ENCODE assay signal across 22 mouse cellular contexts in genomic region chr10:93682185-93682747, GRCm38 (mm10). TPM values are rescaled to one million over a fixed set of nuclear protein-coding genes. Genes with fewer than 3 reads are reported as not detected.
A peak's percentile ranks its signal among the peaks of the same experiment; 100 is the strongest.
DNase-seq lines count a peak whose midpoint lies in the region; ATAC-seq and TF ChIP-seq lines count a peak whose summit lies in the region.
"Had no signal": no experiment of that assay in that cellular context is flagged by ENCODE, and none has a peak within 500 bp of the region (broad histone marks: within the 10 kb centered on the region; RNA-seq: fewer than 3 reads in every experiment).

No protein-coding gene starts in this region.

- H3K9me3 ChIP-seq in heart, embryonic 12.5 days (replicated peaks) = no peaks in the 10 kb centered on the region
- H3K9me3 ChIP-seq in liver, postnatal 0 days (ENCODE audit: low read length) = no peaks in the 10 kb centered on the region
- no peaks in the 10 kb centered on the region for H3K9me3 ChIP-seq in stomach, postnatal 0 days (ENCODE audit: control insufficient read depth, low read length)
- no peaks in the 10 kb centered on the region for H3K9me3 ChIP-seq in embryonic facial prominence, embryonic 10.5 days
- H3K9me3 ChIP-seq: forebrain, embryonic 10.5 days had no signal

- peak; percentile 85 for DNase-seq in heart, adult 11 months
- peak; percentile 47 for DNase-seq in liver
- no peak for DNase-seq in liver, postnatal 0 days
- DNase-seq in stomach, postnatal 0 days (ENCODE audit: low spot score) = peak; percentile 57
- DNase-seq in right cerebral cortex, postnatal 14 days = no peak
- no peak for DNase-seq in lung, postnatal 10 days
- no peak for DNase-seq in embryonic facial prominence, embryonic 10.5 days (ENCODE audit: low spot score)
- DNase-seq: adrenal gland, adult 2 months; cerebellum, postnatal 10 days; forebrain, postnatal 0 days; gastrocnemius, postnatal 36 days; heart, postnatal 14 days; kidney, adult 18-20 months; kidney, postnatal 10 days; layer of hippocampus, postnatal 36 days; right cerebral cortex, adult 18-20 months; spleen, adult 18-20 months; thymus, postnatal 36 days had no signal

- H3K9ac ChIP-seq in heart, embryonic 12.5 days = no peak overlapping the region
- H3K9ac ChIP-seq in liver, postnatal 0 days (replicated peaks) = no peak overlapping the region
- H3K9ac ChIP-seq in stomach, postnatal 0 days (ENCODE audit: low read length) = no peak overlapping the region
- H3K9ac ChIP-seq: forebrain, postnatal 0 days; hindbrain, embryonic 14.5 days had no signal

- H3K4me3 ChIP-seq in heart, embryonic 12.5 days = no peak overlapping the region
- H3K4me3 ChIP-seq in liver, postnatal 0 days (ENCODE audit: low read depth, low read length) = no peak overlapping the region
- H3K4me3 ChIP-seq in stomach, postnatal 0 days (ENCODE audit: low read depth, low read length) = no peak overlapping the region
- H3K4me3 ChIP-seq in embryonic facial prominence, embryonic 10.5 days = no peak overlapping the region
- H3K4me3 ChIP-seq: forebrain, embryonic 10.5 days had no signal

- no peak for TF ChIP-seq EP300 in liver, postnatal 0 days (IDR thresholded peaks at IDR 0.05; ENCODE audit: low read depth)
- no peak for TF ChIP-seq EP300 in stomach, postnatal 0 days (optimal IDR thresholded peaks at IDR 0.05)

- no peak for ATAC-seq in heart, embryonic 12.5 days (ENCODE audit: insufficient number of reproducible peaks, low FRiP score)
- ATAC-seq in liver, postnatal 0 days = peak; percentile 40
- ATAC-seq in stomach, postnatal 0 days (ENCODE audit: low FRiP score, low TSS enrichment) = peak; percentile 94
- ATAC-seq: forebrain, postnatal 0 days had no signal

- no peaks in the 10 kb centered on the region for H3K36me3 ChIP-seq in heart, embryonic 12.5 days
- no peaks in the 10 kb centered on the region for H3K36me3 ChIP-seq in liver, postnatal 0 days (replicated peaks; ENCODE audit: insufficient read depth, low read length)
- no peaks in the 10 kb centered on the region for H3K36me3 ChIP-seq in stomach, postnatal 0 days (ENCODE audit: control insufficient read depth, insufficient read depth, low read length)
- no peaks in the 10 kb centered on the region for H3K36me3 ChIP-seq in embryonic facial prominence, embryonic 10.5 days (replicated peaks)

- peaks cover 17% of the 10 kb centered on the region for H3K4me1 ChIP-seq in heart, embryonic 12.5 days (replicated peaks)
- peaks cover 20% of the 10 kb centered on the region for H3K4me1 ChIP-seq in liver, postnatal 0 days (ENCODE audit: insufficient read depth)
- H3K4me1 ChIP-seq in stomach, postnatal 0 days (replicated peaks; ENCODE audit: control insufficient read depth, insufficient read depth) = no peaks in the 10 kb centered on the region; the same call in 1 of the 2 replicates
- peaks cover 12% of the 10 kb centered on the region for H3K4me1 ChIP-seq in embryonic facial prominence, embryonic 10.5 days

- no peak for TF ChIP-seq CTCF in liver, postnatal 0 days (IDR thresholded peaks at IDR 0.05; ENCODE audit: low read depth)
- TF ChIP-seq CTCF in stomach, postnatal 0 days (IDR thresholded peaks at IDR 0.05; ENCODE audit: low read depth) = no peak

- WGBS in heart, embryonic 12.5 days = 71% methylated on average over 18 of the region's 18 CpGs
- 55% methylated on average over 18 of the region's 18 CpGs for WGBS in liver, postnatal 0 days (ENCODE audit: insufficient replicate concordance)
- WGBS in stomach, postnatal 0 days = 59% methylated on average over 18 of the region's 18 CpGs
- WGBS in embryonic facial prominence, embryonic 10.5 days = 88% methylated on average over 18 of the region's 18 CpGs

- no peaks in the 10 kb centered on the region for H3K27me3 ChIP-seq in heart, embryonic 12.5 days (replicated peaks)
- no peaks in the 10 kb centered on the region for H3K27me3 ChIP-seq in liver, postnatal 0 days (ENCODE audit: insufficient read depth, low read length)
- no peaks in the 10 kb centered on the region for H3K27me3 ChIP-seq in stomach, postnatal 0 days (ENCODE audit: control insufficient read depth, insufficient read depth, low read length)
- no peaks in the 10 kb centered on the region for H3K27me3 ChIP-seq in embryonic facial prominence, embryonic 10.5 days (replicated peaks; ENCODE audit: low read depth, poor library complexity, severe bottlenecking)

- no peak overlapping the region for H3K27ac ChIP-seq in heart, embryonic 12.5 days (ENCODE audit: poor library complexity, severe bottlenecking)
- 0 out of 2 replicates have a peak overlapping the region, but pooled peaks have one; percentile 9 for H3K27ac ChIP-seq in liver, postnatal 0 days (ENCODE audit: low read depth)
- 0 out of 2 replicates have a peak overlapping the region, but pooled peaks have one; percentile 18 for H3K27ac ChIP-seq in stomach, postnatal 0 days (replicated peaks)
- H3K27ac ChIP-seq in embryonic facial prominence, embryonic 10.5 days (replicated peaks) = no peak overlapping the region
- H3K27ac ChIP-seq: forebrain, embryonic 10.5 days; hindbrain, embryonic 14.5 days had no signal

- H3K4me2 ChIP-seq in heart, embryonic 12.5 days = no peak overlapping the region
- peak overlapping the region; percentile 35 for H3K4me2 ChIP-seq in liver, postnatal 0 days (ENCODE audit: low read depth, low read length)
- no peak overlapping the region for H3K4me2 ChIP-seq in stomach, postnatal 0 days (replicated peaks; ENCODE audit: low read depth)
- H3K4me2 ChIP-seq: heart, embryonic 11.5 days; hindbrain, embryonic 14.5 days had no signal

RNA-seq across cellular contexts. Expression of gene Ntn4, which starts 41.8 kb away (rescaled TPM):
- polyA plus RNA-seq in heart, embryonic 12.5 days (2016; fragmentation: Nextera tagmentation; extraction: Ambion mirVana) = 0.48 and 1.3 TPM in 2 replicates
- 0.39 and 0.74 TPM in 2 replicates for polyA plus RNA-seq in liver, postnatal 0 days (2015; fragmentation: Nextera tagmentation; extraction: Ambion mirVana)
- 0.76 and 0.81 TPM in 2 replicates for polyA plus RNA-seq in stomach, postnatal 0 days (2015; fragmentation: Nextera tagmentation; extraction: Ambion mirVana)
- 0.41 and 0.87 TPM in 2 replicates for polyA plus RNA-seq in embryonic facial prominence, embryonic 10.5 days (2016; fragmentation: Nextera tagmentation; extraction: Ambion mirVana)

Comparison
In these comparisons a context has a peak if more than half of its experiments do, and no peak if none do; other contexts are left out.
1. DNase-seq: peak in heart, adult 11 months (single experiment), liver (single experiment) and stomach, postnatal 0 days (single experiment); none in liver, postnatal 0 days (single experiment), right cerebral cortex, postnatal 14 days (single experiment), lung, postnatal 10 days (single experiment) and embryonic facial prominence, embryonic 10.5 days (single experiment).
2. H3K27ac ChIP-seq: peak in liver, postnatal 0 days (single experiment) and stomach, postnatal 0 days (single experiment); none in heart, embryonic 12.5 days (single experiment) and embryonic facial prominence, embryonic 10.5 days (single experiment).